Mouse (Mus musculus) limb, embryonic 12.5 days (tissue): ENCODE data around the gene Nxf1. TPM values are rescaled to one million over a fixed set of nuclear protein-coding genes. Genes with fewer than 3 reads are reported as not detected.
"Not testable (repeated sequence)": the region's sequence is repeated elsewhere in the genome, so short reads cannot be mapped to it uniquely, and the experiment has no call there.

Source experiments
- ATAC-seq: fragments of 200-750 bp; cut with Nextera tagmentation; 2 replicates; pipeline ENCODE4 v1.8.0; 2017; ENCODE audit warnings: low read depth, moderate TSS enrichment; ENCODE audit not compliant: insufficient number of reproducible peaks, insufficient read depth, low FRiP score, low TSS enrichment
- H3K27ac ChIP-seq: fragments of 300-500 bp; sonication (generic); 2 replicates; pipeline ENCODE4 v1.5.1; 2016; ENCODE audit warnings: mild to moderate bottlenecking, moderate library complexity
- H3K27me3 ChIP-seq: fragments of 300-500 bp; sonication (generic); 2 replicates; pipeline ENCODE4 v1.6.1; 2016; ENCODE audit warnings: mild to moderate bottlenecking, moderate library complexity
- H3K36me3 ChIP-seq: fragments of 300-500 bp; sonication (generic); 2 replicates; pipeline ENCODE4 v1.6.1; 2016; ENCODE audit warnings: mild to moderate bottlenecking, moderate library complexity
- H3K4me1 ChIP-seq: fragments of 300-500 bp; sonication (generic); replicated peaks from 2 replicates; pipeline ENCODE4 v1.6.1; 2016
- H3K4me2 ChIP-seq: fragments of 300-500 bp; sonication (generic); 2 replicates; pipeline ENCODE4 v1.6.1; 2016; ENCODE audit warnings: mild to moderate bottlenecking, moderate library complexity
- H3K4me3 ChIP-seq: fragments of 300-500 bp; sonication (generic); replicated peaks from 2 replicates; pipeline ENCODE4 v1.5.1; 2016; ENCODE audit warnings: mild to moderate bottlenecking
- H3K9ac ChIP-seq: fragments of 300-500 bp; sonication (generic); replicated peaks from 2 replicates; pipeline ENCODE4 v1.6.1; 2016; ENCODE audit warnings: mild to moderate bottlenecking, moderate library complexity
- H3K9me3 ChIP-seq: fragments of 300-500 bp; sonication (generic); 2 replicates; pipeline ENCODE4 v1.6.1; 2016; ENCODE audit warnings: mild to moderate bottlenecking, moderate library complexity
- WGBS: fragments of 180-500 bp; shearing (Covaris S2); methylation state at CpG from one replicate; pipeline ENCODE4 v1.1.7; 2016; 5-methylcytosine and 5-hydroxymethylcytosine counted together
- polyA plus RNA-seq: library from polyadenylated mRNA; unstranded; fragments of >200 nt; fragmentation: Nextera tagmentation; extraction: Ambion mirVana; gene quantifications from 2 replicates; pipeline ENCODE4 v1.2.1, GENCODE M21; 2016

Gene Nxf1
- polyA plus RNA-seq, 1 experiment from 2014 or later, result 219 TPM

DNA sequence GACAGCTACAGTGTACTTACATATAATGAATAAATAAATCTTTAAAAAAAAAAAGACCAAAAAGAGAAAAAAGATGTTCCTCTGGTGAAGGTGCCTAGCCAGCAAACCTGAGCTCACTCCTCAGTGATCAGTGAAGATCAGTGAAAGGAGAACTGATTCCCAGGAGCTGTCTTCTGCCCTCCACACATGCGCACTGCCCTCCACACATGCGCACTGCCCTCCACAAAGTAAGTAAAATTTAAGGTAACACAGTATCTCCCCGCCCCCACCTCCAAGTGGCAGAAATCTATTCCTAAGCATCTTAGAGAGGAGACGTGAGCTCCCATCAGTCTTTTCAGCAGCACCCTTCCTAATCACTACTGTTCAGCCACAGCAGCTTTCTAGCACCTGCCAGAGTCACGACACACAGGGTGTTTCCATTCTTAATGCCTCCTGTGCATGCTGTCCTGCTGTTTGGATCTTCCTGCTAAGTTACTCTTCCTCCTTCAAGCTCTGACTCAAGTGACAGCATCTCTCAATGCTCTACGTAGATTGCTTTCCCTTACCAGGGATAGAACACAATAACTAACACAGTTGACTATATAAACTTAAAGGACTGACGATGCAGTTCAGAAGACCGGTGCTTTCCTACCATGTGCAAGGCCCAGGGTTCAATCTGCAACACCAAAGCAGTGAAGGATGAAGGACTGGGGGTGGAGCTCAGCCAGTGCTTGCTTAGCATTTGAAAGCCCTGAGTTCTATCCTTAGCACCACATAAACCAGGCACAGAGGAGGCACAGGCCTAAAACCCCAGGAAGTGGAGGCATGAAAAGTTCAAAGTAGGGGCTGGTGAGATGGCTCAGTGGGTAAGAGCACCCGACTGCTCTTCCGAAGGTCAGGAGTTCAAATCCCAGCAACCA is 40.8 kb upstream of the Nxf1 start:
- Histone ChIP-seq H3K4me1 (peaks cover 18% of the 10 kb centered on the region), H3K27me3 (no peaks in the 10 kb centered on the region), H3K9me3 (no peaks in the 10 kb centered on the region), H3K27ac (no peak overlapping the region), H3K4me2 (no peak overlapping the region), H3K4me3 (no peak overlapping the region), H3K9ac (no peak overlapping the region), H3K36me3 (peaks cover 10% of the 10 kb centered on the region)
- ATAC-seq, result no peak
- 68% methylated on average over 10 of the region's 10 CpGs for WGBS

DNA sequence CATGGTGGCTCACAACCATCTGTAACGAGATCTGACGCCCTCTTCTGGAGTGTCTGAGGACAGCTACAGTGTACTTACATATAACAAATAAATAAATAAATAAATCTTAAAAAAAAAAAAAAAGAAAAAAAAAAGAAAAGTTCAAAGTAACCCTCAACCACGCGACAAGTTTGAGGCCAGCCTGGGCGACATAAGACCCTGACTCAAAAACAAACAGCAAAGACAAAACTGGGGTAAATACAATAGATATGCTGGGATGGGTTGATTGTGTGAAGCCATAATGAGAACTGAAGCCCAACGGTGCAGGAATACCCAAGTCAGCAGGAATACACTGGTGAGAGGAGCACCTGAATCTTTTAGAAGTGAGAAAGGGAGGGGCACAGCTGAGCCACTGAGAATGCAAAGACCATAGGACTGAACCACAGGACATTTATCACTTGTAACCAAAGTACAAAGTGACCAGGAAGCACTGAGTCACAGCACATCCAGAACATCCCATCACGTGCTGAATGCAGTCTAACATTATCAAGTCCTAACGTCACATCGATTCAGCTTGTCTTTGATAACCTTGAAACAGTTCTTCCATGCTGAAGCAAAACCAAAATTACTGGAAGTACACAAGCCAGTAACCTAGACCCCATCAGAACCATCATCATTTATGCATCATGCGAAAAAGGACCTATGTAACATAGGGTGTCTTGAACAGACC is 40.0 kb upstream of the Nxf1 start:
- no peak overlapping the region for H3K4me2 ChIP-seq
- H3K9ac ChIP-seq, result no peak overlapping the region
- WGBS, result 72% methylated on average over 8 of the region's 10 CpGs
- no peak overlapping the region for H3K27ac ChIP-seq
- no peak for ATAC-seq
- no peaks in the 10 kb centered on the region for H3K27me3 ChIP-seq
- peaks cover 4% of the 10 kb centered on the region; the same call in 1 of the 2 replicates for H3K36me3 ChIP-seq
- no peaks in the 10 kb centered on the region for H3K9me3 ChIP-seq
- peaks cover 18% of the 10 kb centered on the region for H3K4me1 ChIP-seq
- H3K4me3 ChIP-seq, result no peak overlapping the region

DNA sequence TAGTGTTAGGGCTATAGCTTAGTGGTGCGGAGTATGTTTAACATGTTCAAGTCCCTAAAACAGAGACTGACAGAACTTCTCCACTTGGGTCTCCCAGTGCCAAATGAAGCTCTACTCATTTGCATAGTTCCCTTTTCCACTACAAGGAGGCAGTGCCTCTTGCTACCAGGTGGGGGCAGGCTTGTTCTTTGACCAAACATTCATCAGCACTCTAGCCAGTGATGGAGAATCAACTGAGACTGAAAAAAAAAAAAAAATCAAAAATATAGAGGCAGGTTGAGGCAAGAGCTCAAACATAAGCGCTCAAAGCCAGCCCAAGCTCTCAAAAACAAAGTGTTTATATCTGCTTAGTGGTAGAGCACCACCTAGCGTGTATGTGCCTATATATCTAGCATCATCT is 38.5 kb upstream of the Nxf1 start:
- Histone ChIP-seq H3K4me1 (peaks cover 16% of the 10 kb centered on the region), H3K27me3 (no peaks in the 10 kb centered on the region), H3K9ac (no peak overlapping the region), H3K9me3 (no peaks in the 10 kb centered on the region), H3K27ac (no peak overlapping the region), H3K4me3 (no peak overlapping the region), H3K4me2 (no peak overlapping the region), H3K36me3 (no peaks in the 10 kb centered on the region; the same call in 1 of the 2 replicates)
- WGBS, result 75% methylated on average over 3 of the region's 3 CpGs
- ATAC-seq, result no peak

DNA sequence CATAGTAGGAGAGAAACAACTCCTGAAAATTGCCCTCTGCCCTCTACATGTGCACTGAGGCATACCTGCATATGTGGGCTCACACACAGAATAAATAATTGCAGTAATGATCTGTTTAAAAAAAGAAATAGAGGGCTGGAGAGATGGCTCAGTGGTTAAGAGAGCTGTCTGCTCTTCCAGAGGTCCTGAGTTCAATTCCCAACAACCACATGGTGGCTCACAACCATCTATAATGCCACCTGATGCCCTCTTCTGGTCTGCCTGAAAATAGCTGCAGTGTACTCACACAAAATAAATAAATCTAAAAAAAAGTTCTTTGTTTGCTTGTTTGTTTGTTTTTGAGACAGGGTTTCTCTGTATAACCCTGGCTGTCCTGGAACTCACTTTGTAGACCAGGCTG is 37.8 kb upstream of the Nxf1 start:
- not testable (repeated sequence) for H3K4me3 ChIP-seq, ATAC-seq, H3K36me3 ChIP-seq

DNA sequence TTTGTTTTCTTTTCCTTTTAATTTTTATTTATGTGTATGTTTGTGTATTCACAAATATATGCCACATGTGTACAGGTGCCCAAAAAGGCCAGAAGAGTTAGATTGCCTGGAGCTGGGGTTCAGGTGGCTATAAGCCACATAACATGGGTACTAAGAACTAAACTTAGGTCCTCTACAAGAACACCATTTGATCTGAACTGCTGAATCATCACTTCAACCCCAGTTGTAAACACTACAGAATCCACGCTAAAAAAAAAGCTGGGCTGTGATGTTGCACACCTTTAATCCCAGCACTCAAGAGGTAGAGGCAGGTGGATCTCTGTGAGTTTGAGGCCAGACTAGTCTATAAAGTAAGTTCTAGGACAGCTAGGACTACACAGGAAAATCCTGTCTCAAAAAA is 35.5 kb upstream of the Nxf1 start:
- H3K9me3 ChIP-seq, result no peaks in the 10 kb centered on the region
- no peak overlapping the region for H3K4me3 ChIP-seq
- peaks cover 24% of the 10 kb centered on the region for H3K36me3 ChIP-seq
- WGBS, result 63% methylated on average over 1 of the region's 1 CpGs
- peaks cover 22% of the 10 kb centered on the region for H3K4me1 ChIP-seq
- ATAC-seq, result no peak
- peak overlapping the region; percentile 62; the same call in 1 of the 2 replicates for H3K4me2 ChIP-seq
- H3K27ac ChIP-seq, result no peak overlapping the region
- H3K27me3 ChIP-seq, result no peaks in the 10 kb centered on the region
- no peak overlapping the region for H3K9ac ChIP-seq

More for the DNA sequence above, 37.8 kb upstream of the Nxf1 start:
- H3K9ac ChIP-seq, H3K27me3 ChIP-seq, H3K4me2 ChIP-seq, H3K9me3 ChIP-seq, H3K27ac ChIP-seq: not testable (repeated sequence)
- H3K4me1 ChIP-seq, result peaks cover 14% of the 10 kb centered on the region

DNA sequence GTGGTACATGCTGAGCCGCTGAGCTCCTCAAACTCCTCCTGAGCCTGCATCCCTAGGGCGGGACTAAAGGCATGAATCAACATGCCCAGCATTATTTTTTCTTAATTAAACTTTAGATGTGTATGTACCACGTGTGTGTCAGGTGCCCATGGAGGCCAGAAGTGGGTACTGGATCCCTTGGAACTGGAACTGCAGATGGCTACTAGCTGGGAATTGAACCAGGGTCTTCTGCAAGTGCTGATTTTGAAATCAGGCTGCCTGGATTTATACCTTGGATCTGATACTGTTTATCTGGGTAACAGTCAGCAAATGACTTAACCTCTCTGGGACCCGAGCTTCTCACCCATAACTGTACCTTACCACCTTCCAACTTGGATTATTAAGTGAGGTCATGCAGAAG is 34.9 kb upstream of the Nxf1 start:
- Histone ChIP-seq H3K4me1 (peaks cover 22% of the 10 kb centered on the region), H3K27me3 (no peaks in the 10 kb centered on the region), H3K27ac (peak overlapping the region; percentile 98; the same call in 1 of the 2 replicates), H3K36me3 (peaks cover 30% of the 10 kb centered on the region), H3K9ac (peak overlapping the region; percentile 73), H3K4me3 (peak overlapping the region; percentile 74), H3K4me2 (peak overlapping the region; percentile 62), H3K9me3 (no peaks in the 10 kb centered on the region)
- ATAC-seq, result no peak
- 58% methylated on average over 4 of the region's 4 CpGs for WGBS

DNA sequence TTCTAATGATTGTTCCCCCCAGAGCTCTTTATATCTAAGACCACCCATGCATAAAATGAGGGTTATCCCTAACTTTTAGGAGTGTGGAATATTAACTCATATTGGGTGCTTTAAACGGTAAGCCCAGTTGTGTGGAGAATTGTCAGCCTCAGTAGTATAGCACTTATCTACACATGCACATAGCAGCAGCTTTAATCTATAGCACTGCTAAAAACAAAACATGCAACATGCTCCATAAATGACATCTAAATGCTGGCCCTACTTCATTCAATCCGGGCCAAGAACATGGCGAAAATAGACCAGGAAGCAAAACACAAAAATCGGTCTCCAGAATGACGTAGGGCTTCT is 34.3 kb upstream of the Nxf1 start:
- Histone ChIP-seq H3K27me3 (no peaks in the 10 kb centered on the region), H3K9me3 (no peaks in the 10 kb centered on the region), H3K36me3 (peaks cover 32% of the 10 kb centered on the region), H3K9ac (peak overlapping the region; percentile 73), H3K4me3 (peak overlapping the region; percentile 74), H3K4me2 (peak overlapping the region; percentile 62), H3K4me1 (peaks cover 22% of the 10 kb centered on the region), H3K27ac (peak overlapping the region; percentile 98)
- 4% methylated on average over 5 of the region's 5 CpGs for WGBS
- no peak for ATAC-seq

DNA sequence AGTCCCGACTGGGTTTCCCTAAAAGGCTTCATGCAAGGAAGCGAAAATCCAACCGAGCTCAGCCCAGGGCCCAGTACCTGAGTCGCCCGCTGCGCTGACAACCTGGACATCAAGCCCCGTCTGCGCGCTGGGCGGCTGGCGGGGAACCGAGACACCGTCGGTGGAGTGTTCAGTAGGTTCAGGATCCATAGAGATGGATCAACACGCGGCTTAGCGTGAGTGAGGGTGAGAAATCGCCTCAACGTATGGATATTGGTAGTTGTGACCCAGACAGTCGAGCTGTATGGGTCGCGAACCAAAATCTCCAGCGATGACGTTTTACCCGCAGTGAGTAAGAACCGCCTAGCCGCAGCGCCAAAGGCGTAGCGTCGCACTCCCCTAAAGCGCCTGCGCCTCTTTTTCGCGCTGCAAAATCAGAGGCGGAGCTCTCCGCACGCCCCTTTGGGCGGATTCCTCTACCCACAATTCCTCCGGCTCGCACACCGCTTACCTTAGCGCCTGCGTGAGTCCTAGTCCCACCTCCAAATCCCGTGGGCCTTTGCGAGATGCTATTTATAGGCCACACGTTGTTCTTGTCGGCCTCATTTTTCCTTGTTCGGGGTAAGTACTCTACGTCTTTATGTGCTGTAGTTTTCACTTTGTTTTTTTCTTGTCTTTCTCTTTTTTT is 33.8 kb upstream of the Nxf1 start, which contains the start of gene Slc3a2:
Gene Slc3a2 (minus strand): TSS at position 463 of the 667 bp plus-strand sequence.
- peak within 1 kb of the TSS; percentile 74 for H3K4me3 ChIP-seq
- H3K27ac ChIP-seq, result peak within 1 kb of the TSS; percentile 98
- peak; percentile 96 for ATAC-seq
- H3K27me3 ChIP-seq, result no peaks in the 10 kb centered on the region
- H3K9ac ChIP-seq, result peak within 1 kb of the TSS; percentile 98
- under 1% methylated on average over 50 of the region's 50 CpGs for WGBS
- peak within 1 kb of the TSS; percentile 86 for H3K4me2 ChIP-seq
- no peaks in the 10 kb centered on the region for H3K9me3 ChIP-seq
- peaks cover 22% of the 10 kb centered on the region for H3K4me1 ChIP-seq
- H3K36me3 ChIP-seq, result peaks cover 32% of the 10 kb centered on the region

DNA sequence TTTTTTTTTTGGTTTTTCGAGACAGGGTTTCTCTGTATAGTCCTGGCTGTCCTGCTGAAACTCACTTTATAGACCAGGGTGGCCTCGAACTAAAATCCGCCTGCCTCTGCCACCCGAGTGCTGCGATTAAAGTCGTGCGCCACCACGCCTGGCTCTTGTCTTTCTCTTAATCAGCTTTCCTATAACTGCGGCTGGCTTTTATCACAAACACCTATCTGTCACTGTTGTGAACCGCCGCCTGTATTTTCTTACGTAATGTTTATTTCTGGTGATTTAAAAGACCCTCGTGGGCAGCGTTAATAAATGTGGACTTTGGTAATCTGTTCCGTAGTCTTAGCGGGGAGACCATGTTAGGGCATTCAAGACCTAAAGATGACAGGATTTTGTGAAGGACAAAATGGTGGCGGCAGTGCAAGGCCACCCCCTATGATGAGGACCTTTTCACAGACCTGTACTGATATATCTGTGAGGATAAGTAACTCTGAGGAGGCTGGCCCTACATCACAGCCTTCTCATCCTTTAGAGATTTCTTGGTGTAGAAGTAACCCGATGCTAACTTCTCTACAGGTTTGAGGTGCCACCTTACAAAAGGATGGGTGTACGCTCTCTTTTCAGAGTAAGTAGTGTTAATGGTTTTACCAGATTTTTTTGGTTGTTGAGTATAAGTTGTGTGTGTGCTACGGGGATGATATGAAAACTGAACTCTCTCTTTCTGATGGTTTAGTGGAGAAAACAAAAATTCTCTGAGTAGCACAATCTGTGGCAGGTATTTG is 33.1 kb upstream of the Nxf1 start:
- WGBS, result under 1% methylated on average over 20 of the region's 20 CpGs
- H3K27me3 ChIP-seq, result no peaks in the 10 kb centered on the region
- no peak for ATAC-seq
- peaks cover 22% of the 10 kb centered on the region for H3K4me1 ChIP-seq
- no peaks in the 10 kb centered on the region for H3K9me3 ChIP-seq
- H3K4me3 ChIP-seq, result peak overlapping the region; percentile 74
- peak overlapping the region; percentile 86 for H3K4me2 ChIP-seq
- H3K9ac ChIP-seq, result peak overlapping the region; percentile 98
- H3K27ac ChIP-seq, result peak overlapping the region; percentile 98
- H3K36me3 ChIP-seq, result peaks cover 32% of the 10 kb centered on the region

DNA sequence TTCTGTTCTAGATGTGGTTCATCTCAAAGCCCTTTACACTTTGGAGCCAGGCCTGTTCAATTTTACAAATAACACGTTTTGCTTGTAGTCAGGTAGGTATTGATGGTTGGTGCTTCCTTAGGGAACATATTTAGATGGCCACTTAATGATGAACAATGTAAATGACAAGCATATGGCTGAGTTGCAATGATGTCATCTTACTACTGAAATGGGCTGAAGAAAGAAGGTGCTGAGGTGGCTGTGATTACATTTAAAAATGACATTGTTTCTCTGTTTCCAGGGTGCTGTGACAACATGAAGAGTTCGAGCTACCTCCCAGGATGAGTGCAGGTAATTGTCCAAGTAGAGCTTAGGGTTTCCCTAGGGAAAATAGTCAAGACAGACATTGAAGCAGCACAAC is 32.5 kb upstream of the Nxf1 start:
- 7% methylated on average over 2 of the region's 2 CpGs for WGBS
- peaks cover 22% of the 10 kb centered on the region for H3K4me1 ChIP-seq
- H3K9ac ChIP-seq, result peak overlapping the region; percentile 98
- peak overlapping the region; percentile 74 for H3K4me3 ChIP-seq
- no peaks in the 10 kb centered on the region for H3K9me3 ChIP-seq
- H3K4me2 ChIP-seq, result peak overlapping the region; percentile 86
- no peak for ATAC-seq
- H3K27me3 ChIP-seq, result no peaks in the 10 kb centered on the region
- H3K27ac ChIP-seq, result peak overlapping the region; percentile 98
- peaks cover 32% of the 10 kb centered on the region for H3K36me3 ChIP-seq
